Mouse (Mus musculus) embryonic fibroblast, embryonic 13.5 days (primary cell): Measurements from ENCODE around the gene Snx33. TPM values are rescaled to one million over a fixed set of nuclear protein-coding genes. Genes with fewer than 3 reads are reported as not detected.
"Not testable (repeated sequence)": the region's sequence is repeated elsewhere in the genome, so short reads cannot be mapped to it uniquely, and the experiment has no call there.

Experiments
- H3K27ac ChIP-seq: 2 replicates; pipeline ENCODE4 v1.5.1; 2012; ENCODE audit warnings: low read length, control low read depth, inconsistent platforms; ENCODE audit not compliant: insufficient read depth
- H3K4me1 ChIP-seq: 2 replicates; pipeline ENCODE4 v1.6.1; 2011; ENCODE audit warnings: low read length; ENCODE audit not compliant: control insufficient read depth, insufficient read depth
- H3K4me3 ChIP-seq: 2 replicates; pipeline ENCODE4 v1.5.1; 2011; ENCODE audit warnings: mild to moderate bottlenecking, control low read depth, low read length; ENCODE audit not compliant: insufficient read depth
- CTCF ChIP-seq: IDR thresholded peaks from 2 replicates; pipeline ENCODE4 v1.5.1; 2011; ENCODE audit warnings: mild to moderate bottlenecking, control low read depth, low read length, moderate library complexity, borderline replicate concordance; ENCODE audit not compliant: insufficient read depth
- POLR2A ChIP-seq: IDR thresholded peaks from 2 replicates; pipeline ENCODE4 v1.6.1; 2011; ENCODE audit warnings: low read depth, mild to moderate bottlenecking, control low read depth, low read length, moderate library complexity
- polyA plus RNA-seq: library from polyadenylated mRNA; stranded (reverse); fragments of >200 nt; gene quantifications from 2 replicates; pipeline ENCODE4 v1.2.4, GENCODE M21; 2011; ENCODE audit warnings: low read depth; ENCODE audit not compliant: missing spikeins, insufficient read length

Gene Snx33
- polyA plus RNA-seq, 1 experiment: 20.7 TPM

- H3K27ac ChIP-seq: peak overlapping the region; percentile 83
- peaks cover 11% of the 10 kb centered on the region; the same call in 1 of the 2 replicates for H3K4me1 ChIP-seq
- no peak overlapping the region for H3K4me3 ChIP-seq
- TF ChIP-seq CTCF: no peak
- peak; percentile 19; the same call in 1 of the 2 replicates for TF ChIP-seq POLR2A
Measured at GRCm38 (mm10) chr9:56913991-56914390, 14.2 kb downstream of the Snx33 start.

- Histone ChIP-seq H3K4me1 (peaks cover 20% of the 10 kb centered on the region), H3K27ac (no peak overlapping the region), H3K4me3 (no peak overlapping the region)
- TF ChIP-seq POLR2A: no peak
- no peak for TF ChIP-seq CTCF
Measured at GRCm38 (mm10) chr9:56911017-56911416, 17.2 kb downstream of the Snx33 start.

- H3K4me3 ChIP-seq, H3K27ac ChIP-seq: not testable (repeated sequence)
- peaks cover 17% of the 10 kb centered on the region for H3K4me1 ChIP-seq
Measured at GRCm38 (mm10) chr9:56909991-56910390, 18.2 kb downstream of the Snx33 start.

GRCm38 (mm10) chr9:56907549-56907948 is 20.6 kb downstream of the Snx33 start:
- H3K4me1 ChIP-seq: peaks cover 9% of the 10 kb centered on the region
- H3K27ac ChIP-seq: peak overlapping the region; percentile 50; the same call in 1 of the 2 replicates
- no peak overlapping the region for H3K4me3 ChIP-seq
- TF ChIP-seq POLR2A: peak; percentile 38; the same call in 1 of the 2 replicates
- no peak for TF ChIP-seq CTCF

- TF ChIP-seq POLR2A (no peak), CTCF (no peak)
- peaks cover 12% of the 10 kb centered on the region for H3K4me1 ChIP-seq
- H3K27ac ChIP-seq: no peak overlapping the region
- H3K4me3 ChIP-seq: no peak overlapping the region
Measured at GRCm38 (mm10) chr9:56903662-56904061, 24.5 kb downstream of the Snx33 start.

- H3K27ac ChIP-seq: no peak overlapping the region
- TF ChIP-seq POLR2A (no peak), CTCF (no peak)
- 0 out of 2 replicates have a peak, but pooled peaks cover 3% of the 10 kb centered on the region for H3K4me1 ChIP-seq
- no peak overlapping the region for H3K4me3 ChIP-seq
Measured at GRCm38 (mm10) chr9:56901187-56901586, 27.0 kb downstream of the Snx33 start.

GRCm38 (mm10) chr9:56900571-56900970 is 27.6 kb downstream of the Snx33 start:
- Histone ChIP-seq H3K27ac (no peak overlapping the region), H3K4me3 (no peak overlapping the region), H3K4me1 (0 out of 2 replicates have a peak, but pooled peaks cover 3% of the 10 kb centered on the region)
- TF ChIP-seq POLR2A (no peak), CTCF (no peak)

- H3K27ac ChIP-seq: 0 out of 2 replicates have a peak overlapping the region, but pooled peaks have one; percentile 6
- no peak for TF ChIP-seq POLR2A
- no peak for TF ChIP-seq CTCF
- H3K4me1 ChIP-seq: 0 out of 2 replicates have a peak, but pooled peaks cover 3% of the 10 kb centered on the region
- no peak overlapping the region for H3K4me3 ChIP-seq
Measured at GRCm38 (mm10) chr9:56900060-56900459, 28.1 kb downstream of the Snx33 start.

GRCm38 (mm10) chr9:56899409-56899808 is 28.8 kb downstream of the Snx33 start:
- TF ChIP-seq CTCF: no peak
- no peak for TF ChIP-seq POLR2A
- H3K27ac ChIP-seq: no peak overlapping the region
- H3K4me1 ChIP-seq: 0 out of 2 replicates have a peak, but pooled peaks cover 3% of the 10 kb centered on the region
- no peak overlapping the region for H3K4me3 ChIP-seq

GRCm38 (mm10) chr9:56896779-56897178 is 31.4 kb downstream of the Snx33 start:
- H3K4me3 ChIP-seq: no peak overlapping the region

GRCm38 (mm10) chr9:56894006-56894405 is 34.2 kb downstream of the Snx33 start:
- no peak; the same call in 1 of the 2 replicates for TF ChIP-seq CTCF
- no peak for TF ChIP-seq POLR2A
- H3K4me3 ChIP-seq: no peak overlapping the region
- no peak overlapping the region for H3K27ac ChIP-seq
- H3K4me1 ChIP-seq: no peaks in the 10 kb centered on the region

More at GRCm38 (mm10) chr9:56896779-56897178, 31.4 kb downstream of the Snx33 start:
- H3K27ac ChIP-seq: no peak overlapping the region
- TF ChIP-seq POLR2A (no peak), CTCF (no peak)
- H3K4me1 ChIP-seq: 0 out of 2 replicates have a peak, but pooled peaks cover 3% of the 10 kb centered on the region
